Mouse (Mus musculus) left cerebral cortex, postnatal 4 days (tissue): ENCODE results near the gene Orc4. TPM values are rescaled to one million over a fixed set of nuclear protein-coding genes. Genes with fewer than 3 reads are reported as not detected.
"Not testable (repeated sequence)": the region's sequence is repeated elsewhere in the genome, so short reads cannot be mapped to it uniquely, and the experiment has no call there.

Experiments
- DNase-seq: peaks from one replicate; pipeline ENCODE4 v3.0.0-alpha.2; 2022
- intact Hi-C: fragments of 180-260 bp; cut with DNase I; formaldehyde crosslinking; loops from one replicate; pipeline ENCODE4 v1.15.1; 2025
- total RNA-seq, 2 experiments: library from RNA; stranded (reverse); gene quantifications; 2 replicates each; pipeline ENCODE4 v1.2.3; 2021

Gene Orc4
- total RNA-seq: 10 to 100 TPM; 72.3 to 88.9 TPM

- intact Hi-C loops: no loop called here
- no peak for DNase-seq
Measured at GRCm38 (mm10) chr2:48950252-48950315, at the start of gene Orc4. TSS of gene Orc4 (minus strand) at chr2:48950277.

DNA sequence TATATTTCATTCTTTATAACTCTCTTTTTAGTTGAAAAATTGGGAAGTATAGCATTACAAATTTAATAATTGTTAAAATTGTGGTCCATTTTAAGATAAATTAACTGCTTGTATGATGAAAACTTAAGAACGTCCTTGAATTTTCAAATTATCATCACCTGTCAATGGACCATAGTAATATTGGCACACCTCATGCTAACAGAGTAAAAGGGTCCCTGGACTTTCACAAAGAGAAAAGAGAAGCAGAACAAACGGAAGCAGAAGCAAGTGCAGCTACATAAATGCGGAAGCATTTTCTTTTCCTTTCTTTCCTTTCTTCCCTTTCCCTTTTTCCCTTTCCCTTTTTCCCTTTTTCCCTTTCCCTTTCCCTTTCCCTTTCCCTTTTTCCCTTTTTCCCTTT lies 40.2 kb upstream of the Orc4 start:
- DNase-seq: no peak
- intact Hi-C loops: no loop called here

DNA sequence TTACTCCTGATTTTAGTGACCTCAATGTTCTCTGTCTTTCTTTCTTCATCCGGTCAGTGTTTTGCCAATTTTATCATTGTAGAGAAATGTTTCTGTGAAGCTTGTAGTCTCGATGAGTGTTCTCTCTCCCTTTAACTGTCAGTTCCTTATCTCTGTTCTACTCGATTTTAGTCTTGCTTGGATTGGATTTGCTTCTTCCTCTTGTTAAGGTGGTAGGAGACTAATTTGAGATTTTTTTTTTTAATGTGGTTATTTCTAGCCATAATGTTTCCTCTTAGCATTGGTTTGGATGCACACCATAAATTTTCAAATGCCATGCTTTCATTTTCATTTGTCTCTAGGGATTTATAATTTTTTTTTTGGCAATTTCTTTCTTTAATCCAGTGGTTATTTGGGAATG lies 28.8 kb upstream of the Orc4 start:
- intact Hi-C loops: no loop called here
- no peak for DNase-seq

GRCm38 (mm10) chr2:48956591-48956990 lies 6.5 kb upstream of the Orc4 start:
- no peak for DNase-seq
- intact Hi-C loops: no loop called here

- intact Hi-C loops: no loop called here
- no peak for DNase-seq
Measured at GRCm38 (mm10) chr2:48950316-48950880, 321 bp upstream of the Orc4 start.

DNA sequence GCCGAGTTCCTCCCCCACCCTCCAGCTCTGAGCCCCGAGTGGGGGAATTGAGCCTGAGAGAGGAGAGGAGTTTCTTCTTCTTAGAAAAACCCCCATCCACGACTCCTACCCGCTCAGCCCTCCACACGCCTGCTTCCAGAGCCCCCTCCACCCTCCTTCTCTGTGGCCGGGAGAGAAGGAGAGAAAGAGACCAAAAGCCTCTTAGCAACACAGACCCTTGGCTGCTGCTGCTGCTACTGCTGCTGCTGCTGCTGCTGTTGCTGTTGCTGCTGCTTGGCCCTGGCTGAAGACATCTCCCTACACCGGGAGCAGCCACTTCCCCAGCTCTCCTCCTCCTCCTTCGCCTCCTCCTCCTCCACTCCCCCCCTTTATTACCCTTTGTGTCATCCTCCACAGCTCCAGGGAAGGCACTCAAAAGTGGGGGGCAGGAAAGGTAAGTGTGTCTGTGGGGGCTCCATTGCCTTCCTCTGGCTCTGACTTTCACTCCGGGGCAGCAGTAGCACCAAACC lies 280 bp downstream of the Orc4 start:
- intact Hi-C loops: loop anchor here (10.0 kb wide), 2 partner anchors 365 to 775 kb away; no protein-coding TSS in a partner anchor
- DNase-seq: no peak

- intact Hi-C loops: loop anchor here (10.0 kb wide), 2 partner anchors 366 to 776 kb away; no protein-coding TSS in a partner anchor
- DNase-seq: peak; percentile 100
Measured at GRCm38 (mm10) chr2:48948841-48949584, 1.1 kb downstream of the Orc4 start, which contains the start of gene Mbd5. TSS of gene Mbd5 (plus strand) at chr2:48949508.

DNA sequence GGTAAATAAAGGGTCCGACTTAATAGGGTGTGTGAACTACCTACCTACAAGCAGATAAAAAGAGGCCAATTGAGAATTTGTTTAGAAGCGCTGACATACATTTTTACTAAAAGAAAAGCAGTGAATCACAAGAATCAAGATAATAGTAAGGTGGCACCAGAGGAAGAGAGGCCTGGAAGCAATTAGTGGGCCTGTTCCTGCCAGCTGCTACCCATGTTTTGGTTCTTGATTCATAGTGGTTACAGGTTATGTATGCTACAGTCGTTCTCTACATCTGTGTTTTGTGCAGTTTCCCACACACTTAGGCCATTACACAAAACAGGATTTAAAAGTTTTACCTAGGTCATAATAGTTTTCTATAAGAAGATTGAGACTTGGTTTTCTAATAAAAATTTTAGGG lies 2.3 kb downstream of the Orc4 start:
- DNase-seq: no peak
- intact Hi-C loops: loop anchor here (10.0 kb wide), 2 partner anchors 367 to 777 kb away; no protein-coding TSS in a partner anchor

DNA sequence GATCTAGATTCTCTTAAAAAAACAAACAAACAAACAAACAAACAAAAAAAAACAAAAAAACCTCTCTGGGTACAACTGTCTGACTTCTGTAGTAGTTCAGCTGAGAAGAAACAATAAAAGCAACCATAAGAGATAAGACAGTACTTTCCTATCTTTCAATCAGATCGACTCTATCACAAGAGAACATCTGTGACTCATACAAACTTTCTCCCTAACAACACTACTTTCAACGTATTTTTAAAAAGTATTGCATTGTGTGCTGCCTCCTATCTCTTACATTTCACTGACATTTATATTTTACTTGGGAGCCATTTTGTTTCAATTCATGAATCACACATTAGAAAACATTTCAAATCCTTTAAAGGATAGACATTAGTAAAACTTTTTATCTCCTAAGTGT lies 15.0 kb downstream of the Orc4 start:
- DNase-seq: no peak
- intact Hi-C loops: no loop called here

DNA sequence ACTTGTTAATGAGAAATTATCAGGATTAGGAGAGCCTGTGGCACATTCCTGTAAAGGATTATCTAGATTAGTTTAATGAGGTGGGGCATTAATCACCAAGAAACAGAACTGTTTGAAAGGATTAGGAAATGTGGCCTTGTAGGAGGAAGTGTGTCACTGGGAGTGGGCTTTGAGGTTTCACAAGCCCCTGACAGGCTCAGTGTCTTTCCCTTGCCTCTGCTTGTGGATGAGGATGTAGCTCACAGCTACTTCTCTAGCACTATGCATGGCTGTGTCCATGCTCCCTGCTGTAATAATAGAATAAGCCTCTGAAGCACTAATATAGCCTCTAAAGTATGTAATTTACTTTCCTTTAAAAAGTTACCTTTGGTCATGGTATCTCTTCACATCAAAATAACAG lies 34.2 kb downstream of the Orc4 start:
- intact Hi-C loops: no loop called here
- no peak for DNase-seq

DNA sequence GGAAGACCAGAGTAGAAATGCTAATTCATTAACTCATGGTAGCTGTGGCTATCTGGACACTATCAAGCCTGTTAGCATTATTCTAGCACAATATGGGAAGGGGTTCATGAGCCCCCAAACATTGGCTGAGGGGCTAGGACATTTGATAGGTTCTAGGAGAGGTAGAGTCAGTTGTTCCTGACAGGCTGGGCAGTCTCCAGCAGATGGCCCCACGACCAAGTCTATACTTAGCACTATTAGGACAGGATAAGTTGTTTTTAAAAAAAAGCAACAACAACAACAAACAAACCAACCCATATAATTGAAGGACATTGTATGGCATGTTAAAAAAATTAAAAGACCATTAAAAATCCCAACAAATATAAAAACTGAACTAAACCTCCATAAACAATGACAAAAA lies 35.9 kb downstream of the Orc4 start:
- intact Hi-C loops: loop anchor here (5.0 kb wide), 1 partner anchor 398 kb away; no protein-coding TSS in a partner anchor
- no peak for DNase-seq

GRCm38 (mm10) chr2:48908866-48909265 lies 41.2 kb downstream of the Orc4 start:
- intact Hi-C loops: no loop called here
- no peak for DNase-seq

GRCm38 (mm10) chr2:48895186-48895585 lies 54.9 kb downstream of the Orc4 start:
- intact Hi-C loops: no loop called here

DNA sequence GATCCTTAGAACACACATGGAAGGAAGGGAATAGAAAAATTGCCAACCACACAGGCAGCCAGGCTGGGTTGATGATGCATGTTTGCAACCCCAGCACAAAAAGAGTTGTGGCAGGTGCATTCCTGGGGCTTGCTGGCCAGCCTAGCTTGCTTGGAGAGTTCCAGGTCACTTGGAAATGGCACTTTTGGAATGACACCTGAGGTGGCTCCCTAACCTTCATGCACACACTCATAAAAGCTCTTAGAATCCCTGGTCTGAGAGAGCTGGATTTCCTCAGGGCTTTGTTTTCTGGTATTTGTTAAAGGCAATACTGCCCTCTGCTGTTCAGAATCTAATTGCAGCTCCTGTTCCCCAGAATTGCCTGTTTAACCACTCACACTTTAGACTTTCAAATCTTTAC lies 64.1 kb downstream of the Orc4 start:
- peak; percentile 36 for DNase-seq
- intact Hi-C loops: loop anchor here (5.0 to 10.0 kb wide), 3 partner anchors 884 to 1394 kb away; no protein-coding TSS in a partner anchor

More at GRCm38 (mm10) chr2:48895186-48895585, 54.9 kb downstream of the Orc4 start:
- DNase-seq: no peak

DNA sequence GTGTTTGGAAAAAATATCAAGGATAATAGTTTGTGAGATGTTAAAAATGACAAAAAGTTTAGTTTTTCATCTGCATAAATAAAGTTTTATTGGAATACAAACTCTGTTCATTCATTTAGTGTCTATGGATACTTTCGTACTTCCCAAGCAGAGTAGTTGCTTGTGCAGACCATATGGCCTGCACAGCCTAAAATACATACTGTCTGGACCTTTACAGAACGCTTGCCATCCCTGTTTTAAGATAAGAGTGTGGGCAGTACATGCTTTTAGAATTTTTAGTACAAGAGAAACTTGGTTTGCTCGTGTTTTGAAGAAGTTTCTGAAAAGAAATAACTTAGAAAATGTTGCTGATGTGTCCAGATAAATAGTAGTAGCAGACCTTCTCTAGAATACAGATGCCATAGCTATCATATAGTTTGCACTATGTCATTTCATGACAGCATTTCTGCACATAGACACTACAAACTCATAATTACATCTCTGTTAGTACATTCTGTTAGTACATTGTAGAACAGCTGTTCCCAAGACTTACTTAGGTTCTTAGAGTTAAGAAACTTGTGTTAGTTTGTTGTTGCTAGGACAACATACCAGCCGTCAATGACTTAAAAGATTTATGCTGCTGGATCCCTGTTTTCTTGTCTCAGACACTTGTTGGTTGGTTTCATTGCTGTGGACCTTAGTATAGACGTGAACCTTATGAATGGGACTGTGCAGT lies 81.7 kb downstream of the Orc4 start:
- intact Hi-C loops: no loop called here
- DNase-seq: no peak

DNA sequence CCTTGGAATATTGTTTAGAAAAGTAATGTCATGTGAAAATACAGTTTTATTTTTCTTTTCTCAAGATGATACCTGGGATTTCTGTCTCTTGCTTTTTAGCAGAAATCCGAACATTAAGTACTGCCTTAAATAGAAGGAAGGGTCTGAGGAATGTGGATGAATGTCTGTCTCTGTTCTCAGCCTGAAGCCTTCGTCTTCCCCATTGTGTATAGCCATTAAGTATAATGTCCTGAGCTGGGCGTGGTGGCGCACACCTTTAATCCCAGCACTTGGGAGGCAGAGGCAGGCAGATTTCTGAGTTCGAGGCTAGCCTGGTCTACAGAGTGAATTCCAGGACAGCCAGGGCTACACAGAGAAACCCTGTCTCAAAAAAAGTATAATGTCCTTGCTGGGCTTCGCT lies 84.5 kb downstream of the Orc4 start:
- intact Hi-C loops, DNase-seq: not testable (repeated sequence)

Other genes starting within 250 kb of the Orc4 start
- gene Acvr2a, start 136.2 kb downstream of the Orc4 start, total RNA-seq: 10 to 100 TPM; 72.8 to 91.2 TPM
- gene Mbd5, start 769 bp downstream of the Orc4 start, total RNA-seq: 100 to 1,000 TPM in 1 of 2 experiments, 10 to 100 TPM in 1; 98.6 to 104 TPM